Mouse (Mus musculus) liver, adult 2 months (tissue): ENCODE measurements at regions not wholly inside any gene's neighbourhood (a gene's known extent, or its start where the extent isn't known, plus 50 kb on each side); places are given as distances from the start of the nearest gene placed in this dataset.
A peak's percentile ranks its signal among the peaks of the same experiment; 100 is the strongest.

ENCODE experiments used
- DNase-seq: peaks from one replicate; pipeline ENCODE4 v3.0.0-alpha.2; 2011; ENCODE audit warnings: low read depth, low spot score; ENCODE audit errors: extremely low read depth
- H3K27ac ChIP-seq: fragments of 200-500 bp; replicated peaks from 2 replicates; pipeline ENCODE4 v1.5.1; 2012; ENCODE audit warnings: low read depth, mild to moderate bottlenecking, control low read depth, inconsistent platforms, low read length; ENCODE audit not compliant: insufficient read depth
- H3K27me3 ChIP-seq: fragments of 200-500 bp; 2 replicates; pipeline ENCODE4 v1.6.1; 2012; ENCODE audit warnings: mild to moderate bottlenecking, moderate library complexity, low read length, inconsistent platforms; ENCODE audit not compliant: control insufficient read depth, insufficient read depth
- H3K36me3 ChIP-seq: fragments of 200-500 bp; 2 replicates; pipeline ENCODE4 v1.6.1; 2012; ENCODE audit warnings: low read length, inconsistent platforms; ENCODE audit not compliant: control insufficient read depth, insufficient read depth
- H3K4me1 ChIP-seq: fragments of 200-500 bp; 2 replicates; pipeline ENCODE4 v1.6.1; 2011; ENCODE audit warnings: low read length; ENCODE audit not compliant: control insufficient read depth, insufficient read depth
- H3K4me3 ChIP-seq: fragments of 200-500 bp; 2 replicates; pipeline ENCODE4 v1.5.1; 2011; ENCODE audit warnings: low read depth, mild to moderate bottlenecking, control low read depth, low read length, moderate library complexity; ENCODE audit not compliant: insufficient read depth
- H3K79me2 ChIP-seq: fragments of 200-500 bp; 2 replicates; pipeline ENCODE4 v1.6.1; 2012; ENCODE audit warnings: inconsistent platforms, mild to moderate bottlenecking, low read length, moderate library complexity; ENCODE audit not compliant: control insufficient read depth, insufficient read depth
- H3K9ac ChIP-seq: fragments of 200-500 bp; 2 replicates; pipeline ENCODE4 v1.6.1; 2012; ENCODE audit warnings: low read depth, mild to moderate bottlenecking, control low read depth, inconsistent platforms, low read length
- CTCF ChIP-seq: fragments of 200-500 bp; IDR thresholded peaks from 2 replicates; pipeline ENCODE4 v1.5.1; 2011; ENCODE audit warnings: low read depth, low read length, control low read depth
- POLR2A ChIP-seq: fragments of 200-500 bp; IDR thresholded peaks from 2 replicates; pipeline ENCODE4 v1.6.1; 2011; ENCODE audit warnings: low read length, control low read depth; ENCODE audit not compliant: insufficient read depth; ENCODE audit errors: extremely low read depth
- WGBS: fragments of 180-500 bp; shearing (Covaris S2); methylation state at CpG from one replicate; pipeline ENCODE4 v1.1.7; 2018; 5-methylcytosine and 5-hydroxymethylcytosine counted together

DNA sequence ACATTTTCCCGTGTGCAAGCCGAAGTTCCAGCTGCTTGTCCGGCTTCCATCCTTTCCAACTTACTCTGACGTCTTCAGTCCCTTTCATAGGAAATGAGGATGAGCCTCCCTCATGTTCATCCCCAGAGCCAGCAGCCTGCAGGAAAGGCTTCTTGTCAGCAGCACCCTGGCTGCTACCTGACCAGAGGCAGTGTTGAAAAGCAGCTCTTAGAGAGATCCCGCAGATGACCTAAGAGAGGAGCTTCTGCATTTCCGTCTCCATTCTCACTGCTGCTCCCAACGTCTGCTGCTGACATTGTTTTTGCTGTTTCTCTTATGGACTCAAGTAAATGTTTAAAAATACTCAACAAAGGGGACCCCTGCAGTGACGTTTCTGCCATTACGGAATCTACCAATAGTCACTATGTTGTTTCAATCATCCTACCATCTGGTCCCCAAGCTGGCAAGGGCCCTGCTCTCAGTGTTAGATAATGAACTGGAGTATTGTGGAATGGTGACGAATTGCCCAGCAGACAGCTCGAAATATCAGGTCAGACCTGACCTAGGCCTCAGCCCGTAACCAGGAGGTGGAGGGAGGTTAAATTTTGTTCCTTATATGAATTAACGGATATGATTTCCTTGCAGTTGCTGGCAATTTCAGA lies 151.0 kb upstream of the Paip1 start:
- H3K9ac ChIP-seq = no peak overlapping the region
- WGBS = 72% methylated on average over 13 of the region's 13 CpGs
- no peak overlapping the region for H3K27ac ChIP-seq
- no peaks in the 10 kb centered on the region for H3K79me2 ChIP-seq
- H3K4me3 ChIP-seq = no peak overlapping the region
- no peaks in the 10 kb centered on the region for H3K27me3 ChIP-seq
- H3K4me1 ChIP-seq = no peaks in the 10 kb centered on the region
- TF ChIP-seq POLR2A (no peak), CTCF (no peak)
- no peaks in the 10 kb centered on the region for H3K36me3 ChIP-seq
- no peak for DNase-seq

DNA sequence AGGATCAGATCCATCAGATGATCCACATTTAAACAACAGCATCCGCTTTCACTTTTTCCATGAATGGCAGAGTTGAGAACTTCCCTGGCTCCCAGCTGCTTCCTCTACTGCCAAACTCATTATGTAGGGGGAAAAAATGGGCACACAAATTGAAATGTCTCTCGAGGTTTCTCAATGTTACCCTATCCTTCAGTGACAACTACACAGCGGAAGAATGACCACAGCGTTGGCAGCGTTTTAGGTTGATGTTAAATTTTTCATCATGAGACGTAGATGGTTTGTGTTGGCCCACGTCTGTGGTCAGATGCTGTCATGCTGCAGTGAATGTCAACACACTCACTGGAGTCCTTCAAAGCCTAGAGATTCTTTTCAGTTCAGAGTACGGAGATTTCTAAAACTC lies 149.0 kb upstream of the Paip1 start:
- Histone ChIP-seq H3K9ac (no peak overlapping the region), H3K4me3 (no peak overlapping the region), H3K27ac (no peak overlapping the region), H3K4me1 (no peaks in the 10 kb centered on the region; the same call in 1 of the 2 replicates), H3K36me3 (no peaks in the 10 kb centered on the region), H3K27me3 (no peaks in the 10 kb centered on the region), H3K79me2 (no peaks in the 10 kb centered on the region)
- DNase-seq = no peak
- TF ChIP-seq CTCF (no peak), POLR2A (no peak)
- 84% methylated on average over 8 of the region's 8 CpGs for WGBS

DNA sequence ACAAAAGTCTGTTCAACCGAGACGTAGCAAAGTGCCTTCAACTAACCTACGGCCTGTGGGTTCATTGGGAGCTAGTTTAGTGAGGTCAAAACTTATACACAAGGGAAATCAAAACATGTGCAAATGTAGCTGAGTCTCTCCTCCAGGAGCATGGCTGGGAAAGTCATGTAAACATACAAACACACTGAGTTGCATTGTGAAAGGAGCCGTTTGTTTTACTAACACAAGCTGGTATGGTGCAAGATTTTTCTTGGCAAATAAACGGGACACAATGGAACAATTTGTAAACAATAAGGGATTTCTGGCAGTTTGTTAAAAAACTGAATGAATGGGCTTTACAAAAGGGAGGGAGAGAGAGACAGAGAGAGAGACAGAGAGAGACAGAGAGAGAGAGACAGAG lies 147.8 kb upstream of the Paip1 start:
- Histone ChIP-seq H3K79me2 (no peaks in the 10 kb centered on the region), H3K36me3 (no peaks in the 10 kb centered on the region), H3K9ac (no peak overlapping the region), H3K4me1 (no peaks in the 10 kb centered on the region; the same call in 1 of the 2 replicates), H3K27ac (no peak overlapping the region), H3K27me3 (no peaks in the 10 kb centered on the region), H3K4me3 (no peak overlapping the region)
- 61% methylated on average over 5 of the region's 5 CpGs for WGBS
- TF ChIP-seq POLR2A (no peak), CTCF (no peak)
- DNase-seq = no peak

DNA sequence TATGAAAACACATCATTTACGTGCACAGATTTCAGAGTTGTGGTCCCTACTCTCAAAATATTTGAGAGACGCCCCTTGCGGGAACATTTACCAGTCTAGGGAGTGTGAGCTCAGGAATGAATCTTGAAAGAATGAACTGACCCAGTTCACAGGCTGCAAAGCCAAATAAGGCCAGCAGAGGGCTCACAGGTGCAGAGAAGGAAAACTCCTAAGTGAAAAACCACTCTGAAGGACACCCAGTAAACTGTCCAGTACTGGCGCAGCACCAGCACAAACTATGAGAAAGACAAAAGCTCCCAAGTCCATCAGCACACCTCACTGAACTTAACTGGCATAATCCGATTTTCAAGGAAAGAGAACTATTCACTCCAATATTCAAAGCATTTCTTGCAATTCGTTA lies 145.0 kb upstream of the Paip1 start:
- H3K4me1 ChIP-seq = no peaks in the 10 kb centered on the region; the same call in 1 of the 2 replicates
- 44% methylated on average over 6 of the region's 6 CpGs for WGBS
- no peaks in the 10 kb centered on the region for H3K27me3 ChIP-seq
- peak; percentile 29 for DNase-seq
- H3K9ac ChIP-seq = no peak overlapping the region
- no peaks in the 10 kb centered on the region for H3K36me3 ChIP-seq
- no peak overlapping the region for H3K4me3 ChIP-seq
- no peak for TF ChIP-seq POLR2A
- TF ChIP-seq CTCF = peak; percentile 65
- H3K27ac ChIP-seq = no peak overlapping the region
- no peaks in the 10 kb centered on the region for H3K79me2 ChIP-seq

DNA sequence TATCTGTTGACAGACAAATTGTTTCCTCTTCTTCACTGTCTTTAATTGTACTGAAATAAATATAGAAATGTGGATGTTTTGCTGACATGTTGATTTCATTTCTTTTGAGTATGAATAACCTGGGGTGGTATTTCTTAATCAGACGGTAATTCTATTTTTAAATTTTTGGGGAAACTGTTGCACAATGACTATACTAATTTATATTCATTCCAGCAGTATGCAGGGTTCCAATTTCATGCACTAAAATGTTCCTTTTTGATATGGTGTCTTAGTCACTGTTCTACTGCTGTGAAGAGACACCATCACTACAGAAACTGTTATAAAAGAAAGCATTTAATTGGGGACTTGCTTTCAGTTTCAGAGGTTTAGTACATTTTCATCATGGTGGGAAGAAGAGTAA lies 119.2 kb upstream of the Paip1 start:
- TF ChIP-seq CTCF (no peak), POLR2A (no peak)
- Histone ChIP-seq H3K27me3 (no peaks in the 10 kb centered on the region), H3K79me2 (no peaks in the 10 kb centered on the region), H3K9ac (no peak overlapping the region), H3K4me1 (no peaks in the 10 kb centered on the region), H3K4me3 (no peak overlapping the region), H3K27ac (no peak overlapping the region), H3K36me3 (no peaks in the 10 kb centered on the region)
- DNase-seq = no peak
- 79% methylated on average over 1 of the region's 1 CpGs for WGBS

DNA sequence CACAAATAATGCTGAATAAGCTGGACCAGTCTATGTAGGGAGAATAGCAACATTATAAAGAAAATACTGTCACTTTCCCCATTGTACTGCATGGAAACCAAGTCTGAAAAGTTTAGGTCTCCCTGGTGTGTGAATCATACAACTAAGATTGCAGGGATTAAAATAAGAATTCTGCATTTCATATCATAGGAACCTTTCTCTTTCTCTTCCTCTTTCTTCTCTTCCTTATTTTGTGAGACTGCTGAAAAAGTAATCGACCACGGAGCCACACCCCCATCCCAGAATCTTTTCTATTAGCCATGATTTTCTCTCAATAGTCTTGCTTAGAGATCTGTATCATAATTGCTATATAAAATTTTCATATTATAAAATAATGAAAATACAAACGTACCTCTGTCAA lies 118.4 kb upstream of the Paip1 start:
- Histone ChIP-seq H3K27me3 (no peaks in the 10 kb centered on the region), H3K4me1 (no peaks in the 10 kb centered on the region)

More for the DNA sequence above, 118.4 kb upstream of the Paip1 start:
- Histone ChIP-seq H3K27ac (no peak overlapping the region), H3K4me3 (no peak overlapping the region), H3K9ac (no peak overlapping the region), H3K79me2 (no peaks in the 10 kb centered on the region), H3K36me3 (no peaks in the 10 kb centered on the region)
- 69% methylated on average over 3 of the region's 3 CpGs for WGBS
- TF ChIP-seq CTCF (no peak), POLR2A (no peak)
- peak; percentile 4 for DNase-seq
